Mouse (Mus musculus): Measurements from ENCODE around the gene Qpctl. TPM values are rescaled to one million over a fixed set of nuclear protein-coding genes. Genes with fewer than 3 reads are reported as not detected.

The Qpctl gene
- polyA plus RNA-seq, 1 experiment from 2014 or later: 10.5 TPM

DNA sequence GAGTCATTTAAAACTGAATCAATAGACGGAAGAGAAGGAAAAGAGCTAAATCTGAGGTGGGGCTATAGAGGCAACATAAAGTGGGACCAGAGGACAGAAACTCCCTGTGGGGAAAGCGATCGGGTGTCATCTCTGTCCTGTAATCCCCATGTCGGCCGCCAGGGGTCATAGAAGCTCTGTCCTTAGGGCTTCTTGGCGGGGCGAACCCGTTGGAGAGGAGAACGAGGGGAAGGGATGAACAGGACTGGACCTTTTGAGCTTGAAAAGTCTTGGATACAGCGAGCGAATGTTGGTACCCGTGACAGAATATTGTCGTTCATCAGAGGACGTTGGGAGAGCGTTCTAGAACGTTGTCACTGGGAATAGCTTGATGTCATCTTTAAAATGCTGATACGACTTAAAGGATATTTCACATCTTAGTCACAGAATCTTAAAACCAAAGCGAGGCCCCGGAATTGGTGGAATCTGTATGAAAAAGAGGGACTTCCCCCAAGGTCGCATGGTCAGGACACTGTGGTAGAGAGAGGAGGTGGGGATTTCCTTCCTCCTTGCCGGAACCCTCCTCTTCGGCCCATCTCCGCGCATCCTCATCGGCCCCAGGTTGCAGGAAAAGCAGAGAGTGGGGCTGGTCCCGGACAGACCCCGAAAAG is 29.5 kb upstream of the Qpctl start:
- Histone ChIP-seq H3K4me3 (ENCODE audit: low read length) (peak overlapping the region; percentile 12; the same call in 1 of the 2 replicates), H3K27me3 (replicated peaks; ENCODE audit: control insufficient read depth, insufficient read depth, low read length) (peaks cover 50% of the 10 kb centered on the region), H3K4me1 (ENCODE audit: control insufficient read depth, insufficient read depth, low read length) (peaks cover 21% of the 10 kb centered on the region), H3K4me2 (ENCODE audit: low read depth, low read length) (peak overlapping the region; percentile 38), H3K27ac (ENCODE audit: low read length) (no peak overlapping the region), H3K9me3 (ENCODE audit: control insufficient read depth, low read length) (no peaks in the 10 kb centered on the region), H3K9ac (ENCODE audit: low read depth, low read length) (no peak overlapping the region), H3K36me3 (ENCODE audit: control insufficient read depth, insufficient read depth, low read length) (no peaks in the 10 kb centered on the region)
- 7% methylated on average over 27 of the region's 27 CpGs for WGBS
- ATAC-seq: no peak

- Histone ChIP-seq H3K9me3 (ENCODE audit: control insufficient read depth, low read length) (no peaks in the 10 kb centered on the region), H3K27me3 (replicated peaks; ENCODE audit: control insufficient read depth, insufficient read depth, low read length) (peaks cover 50% of the 10 kb centered on the region), H3K27ac (ENCODE audit: low read length) (no peak overlapping the region), H3K4me2 (ENCODE audit: low read depth, low read length) (no peak overlapping the region), H3K36me3 (ENCODE audit: control insufficient read depth, insufficient read depth, low read length) (no peaks in the 10 kb centered on the region), H3K4me1 (ENCODE audit: control insufficient read depth, insufficient read depth, low read length) (peaks cover 22% of the 10 kb centered on the region), H3K4me3 (ENCODE audit: low read length) (no peak overlapping the region), H3K9ac (ENCODE audit: low read depth, low read length) (no peak overlapping the region)
- ATAC-seq: no peak
- 13% methylated on average over 15 of the region's 18 CpGs for WGBS
Measured at GRCm38 (mm10) chr7:19178035-19178434, 28.9 kb upstream of the Qpctl start.

GRCm38 (mm10) chr7:19177216-19177615 is 28.1 kb upstream of the Qpctl start:
- no peak for ATAC-seq
- H3K4me2 ChIP-seq (ENCODE audit: low read depth, low read length): no peak overlapping the region
- H3K36me3 ChIP-seq (ENCODE audit: control insufficient read depth, insufficient read depth, low read length): no peaks in the 10 kb centered on the region
- no peaks in the 10 kb centered on the region for H3K9me3 ChIP-seq (ENCODE audit: control insufficient read depth, low read length)
- 73% methylated on average over 7 of the region's 7 CpGs for WGBS
- H3K27me3 ChIP-seq (replicated peaks; ENCODE audit: control insufficient read depth, insufficient read depth, low read length): peaks cover 50% of the 10 kb centered on the region
- H3K9ac ChIP-seq (ENCODE audit: low read depth, low read length): no peak overlapping the region
- H3K4me3 ChIP-seq (ENCODE audit: low read length): no peak overlapping the region
- H3K27ac ChIP-seq (ENCODE audit: low read length): no peak overlapping the region
- peaks cover 29% of the 10 kb centered on the region for H3K4me1 ChIP-seq (ENCODE audit: control insufficient read depth, insufficient read depth, low read length)

DNA sequence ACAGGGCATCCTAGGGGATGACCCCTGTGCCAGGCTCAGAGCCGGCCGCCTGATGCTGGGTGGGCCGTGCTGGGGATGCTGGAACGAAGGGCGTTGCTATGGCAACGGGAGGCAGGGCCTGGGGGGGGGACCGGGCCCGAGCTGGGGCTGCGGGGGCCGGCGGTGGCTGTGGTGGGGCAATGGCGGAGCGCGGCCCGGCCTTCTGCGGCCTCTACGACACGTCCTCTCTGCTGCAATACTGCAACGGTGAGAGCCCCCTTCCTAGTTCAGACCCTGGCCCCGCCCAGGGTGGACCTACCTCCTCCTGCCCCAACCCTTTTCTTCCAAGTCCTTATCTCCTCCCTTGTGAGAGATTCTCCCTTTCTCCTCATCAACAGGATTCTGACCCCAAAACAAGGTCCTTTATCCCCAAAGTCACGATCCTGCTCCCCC is 27.4 kb upstream of the Qpctl start:
- WGBS: 8% methylated on average over 21 of the region's 21 CpGs
- Histone ChIP-seq H3K4me3 (ENCODE audit: low read length) (peak overlapping the region; percentile 24), H3K4me2 (ENCODE audit: low read depth, low read length) (peak overlapping the region; percentile 12; the same call in 1 of the 2 replicates), H3K27ac (ENCODE audit: low read length) (no peak overlapping the region), H3K9me3 (ENCODE audit: control insufficient read depth, low read length) (no peaks in the 10 kb centered on the region), H3K4me1 (ENCODE audit: control insufficient read depth, insufficient read depth, low read length) (peaks cover 29% of the 10 kb centered on the region), H3K9ac (ENCODE audit: low read depth, low read length) (0 out of 2 replicates have a peak overlapping the region, but pooled peaks have one; percentile 48), H3K27me3 (replicated peaks; ENCODE audit: control insufficient read depth, insufficient read depth, low read length) (peaks cover 50% of the 10 kb centered on the region), H3K36me3 (ENCODE audit: control insufficient read depth, insufficient read depth, low read length) (no peaks in the 10 kb centered on the region)
- no peak for ATAC-seq

DNA sequence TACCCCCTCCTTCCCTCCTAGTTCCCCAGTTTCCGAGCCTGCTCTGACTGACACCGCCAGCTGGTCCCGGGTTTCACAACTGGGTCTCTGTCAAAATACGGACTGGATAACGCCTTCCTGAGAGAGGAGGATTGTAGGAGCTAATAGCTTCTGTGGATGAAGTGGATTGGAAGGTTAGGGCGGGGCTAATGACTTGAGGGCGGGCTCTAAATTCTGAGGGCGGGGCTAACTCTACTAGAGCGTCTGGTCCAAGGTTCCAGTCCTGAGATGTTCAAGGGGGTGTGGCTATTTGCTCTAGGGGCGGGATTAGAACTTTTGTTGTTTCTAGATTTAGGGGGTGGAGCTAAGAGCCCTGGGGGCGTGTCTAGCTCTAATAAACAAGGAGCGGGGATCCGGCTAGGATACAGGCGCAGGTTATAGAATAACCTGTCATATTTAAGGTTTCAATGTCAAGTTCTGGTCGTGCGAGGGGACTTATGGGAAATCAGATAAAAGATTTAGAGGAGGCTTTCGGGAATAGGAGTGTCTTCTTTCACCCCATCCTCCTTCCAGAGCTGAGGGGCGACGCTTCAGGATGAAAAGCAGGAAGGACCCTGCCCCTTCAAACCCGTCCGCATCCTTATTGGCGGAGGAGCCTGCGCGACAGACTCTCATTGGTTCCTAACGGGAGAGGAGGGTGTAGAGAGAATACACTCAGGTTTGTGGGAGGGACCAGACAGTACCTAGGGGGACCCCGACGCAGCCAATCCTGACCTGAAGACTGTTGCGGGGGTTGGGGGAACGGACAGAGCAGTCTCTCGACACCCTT is 26.8 kb upstream of the Qpctl start, which contains the start of gene Eml2:
Eml2 (plus strand) TSS at position 714 of the 808 bp plus-strand sequence.
- peak within 1 kb of the TSS; percentile 24 for H3K4me3 ChIP-seq (ENCODE audit: low read length)
- no peaks in the 10 kb centered on the region for H3K9me3 ChIP-seq (ENCODE audit: control insufficient read depth, low read length)
- ATAC-seq: peak; percentile 45
- H3K9ac ChIP-seq (ENCODE audit: low read depth, low read length): 0 out of 2 replicates have a peak within 1 kb of the TSS, but pooled peaks have one; percentile 48
- H3K27ac ChIP-seq (ENCODE audit: low read length): no peak within 1 kb of the TSS
- peak within 1 kb of the TSS; percentile 12; the same call in 1 of the 2 replicates for H3K4me2 ChIP-seq (ENCODE audit: low read depth, low read length)
- 2% methylated on average over 30 of the region's 30 CpGs for WGBS
- H3K36me3 ChIP-seq (ENCODE audit: control insufficient read depth, insufficient read depth, low read length): no peaks in the 10 kb centered on the region
- H3K4me1 ChIP-seq (ENCODE audit: control insufficient read depth, insufficient read depth, low read length): peaks cover 25% of the 10 kb centered on the region
- peaks cover 50% of the 10 kb centered on the region for H3K27me3 ChIP-seq (replicated peaks; ENCODE audit: control insufficient read depth, insufficient read depth, low read length)

GRCm38 (mm10) chr7:19172874-19173273 is 23.8 kb upstream of the Qpctl start:
- Histone ChIP-seq H3K4me3 (ENCODE audit: low read length) (peak overlapping the region; percentile 38), H3K27ac (ENCODE audit: low read length) (no peak overlapping the region), H3K4me1 (ENCODE audit: control insufficient read depth, insufficient read depth, low read length) (peaks cover 13% of the 10 kb centered on the region), H3K9me3 (ENCODE audit: control insufficient read depth, low read length) (no peaks in the 10 kb centered on the region), H3K4me2 (ENCODE audit: low read depth, low read length) (peak overlapping the region; percentile 50), H3K9ac (ENCODE audit: low read depth, low read length) (peak overlapping the region; percentile 58), H3K36me3 (ENCODE audit: control insufficient read depth, insufficient read depth, low read length) (no peaks in the 10 kb centered on the region), H3K27me3 (replicated peaks; ENCODE audit: control insufficient read depth, insufficient read depth, low read length) (peaks cover 26% of the 10 kb centered on the region)
- WGBS: 3% methylated on average over 17 of the region's 17 CpGs
- ATAC-seq: peak; percentile 43

GRCm38 (mm10) chr7:19171831-19172230 is 22.7 kb upstream of the Qpctl start:
- 49% methylated on average over 8 of the region's 8 CpGs for WGBS
- H3K27ac ChIP-seq (ENCODE audit: low read length): no peak overlapping the region; the same call in 1 of the 2 replicates
- peaks cover 13% of the 10 kb centered on the region for H3K4me1 ChIP-seq (ENCODE audit: control insufficient read depth, insufficient read depth, low read length)
- ATAC-seq: no peak
- H3K4me3 ChIP-seq (ENCODE audit: low read length): no peak overlapping the region
- H3K9me3 ChIP-seq (ENCODE audit: control insufficient read depth, low read length): peaks cover 6% of the 10 kb centered on the region; the same call in 1 of the 2 replicates
- no peaks in the 10 kb centered on the region for H3K36me3 ChIP-seq (ENCODE audit: control insufficient read depth, insufficient read depth, low read length)
- no peak overlapping the region for H3K4me2 ChIP-seq (ENCODE audit: low read depth, low read length)
- H3K27me3 ChIP-seq (replicated peaks; ENCODE audit: control insufficient read depth, insufficient read depth, low read length): peaks cover 16% of the 10 kb centered on the region
- no peak overlapping the region for H3K9ac ChIP-seq (ENCODE audit: low read depth, low read length)

- H3K27me3 ChIP-seq (replicated peaks; ENCODE audit: control insufficient read depth, insufficient read depth, low read length): no peaks in the 10 kb centered on the region
- ATAC-seq: peak; percentile 53
- H3K9ac ChIP-seq (ENCODE audit: low read depth, low read length): no peak overlapping the region
- H3K4me3 ChIP-seq (ENCODE audit: low read length): no peak overlapping the region
- peaks cover 21% of the 10 kb centered on the region for H3K4me1 ChIP-seq (ENCODE audit: control insufficient read depth, insufficient read depth, low read length)
- H3K4me2 ChIP-seq (ENCODE audit: low read depth, low read length): no peak overlapping the region
- peaks cover 6% of the 10 kb centered on the region; the same call in 1 of the 2 replicates for H3K9me3 ChIP-seq (ENCODE audit: control insufficient read depth, low read length)
- H3K27ac ChIP-seq (ENCODE audit: low read length): peak overlapping the region; percentile 73
- 43% methylated on average over 8 of the region's 8 CpGs for WGBS
- H3K36me3 ChIP-seq (ENCODE audit: control insufficient read depth, insufficient read depth, low read length): no peaks in the 10 kb centered on the region
Measured at GRCm38 (mm10) chr7:19170142-19170541, 21.1 kb upstream of the Qpctl start.

GRCm38 (mm10) chr7:19169506-19169905 is 20.4 kb upstream of the Qpctl start:
- ATAC-seq: no peak
- Histone ChIP-seq H3K27me3 (replicated peaks; ENCODE audit: control insufficient read depth, insufficient read depth, low read length) (no peaks in the 10 kb centered on the region), H3K4me2 (ENCODE audit: low read depth, low read length) (no peak overlapping the region), H3K27ac (ENCODE audit: low read length) (peak overlapping the region; percentile 73), H3K36me3 (ENCODE audit: control insufficient read depth, insufficient read depth, low read length) (no peaks in the 10 kb centered on the region), H3K4me3 (ENCODE audit: low read length) (no peak overlapping the region), H3K9me3 (ENCODE audit: control insufficient read depth, low read length) (peaks cover 6% of the 10 kb centered on the region; the same call in 1 of the 2 replicates), H3K4me1 (ENCODE audit: control insufficient read depth, insufficient read depth, low read length) (peaks cover 28% of the 10 kb centered on the region), H3K9ac (ENCODE audit: low read depth, low read length) (no peak overlapping the region)
- WGBS: 56% methylated on average over 10 of the region's 10 CpGs

All from intestine, embryonic 16.5 days (tissue).